Mouse (Mus musculus): ENCODE measurements around the gene Agfg2. TPM values are rescaled to one million over a fixed set of nuclear protein-coding genes. Genes with fewer than 3 reads are reported as not detected.
A peak's percentile ranks its signal among the peaks of the same experiment; 100 is the strongest.
"Not testable (repeated sequence)": the region's sequence is repeated elsewhere in the genome, so short reads cannot be mapped to it uniquely, and the experiment has no call there.

Gene Agfg2
- polyA plus RNA-seq (2012; rRNA removed), result 39.8 and 41.3 TPM in 2 replicates

DNA sequence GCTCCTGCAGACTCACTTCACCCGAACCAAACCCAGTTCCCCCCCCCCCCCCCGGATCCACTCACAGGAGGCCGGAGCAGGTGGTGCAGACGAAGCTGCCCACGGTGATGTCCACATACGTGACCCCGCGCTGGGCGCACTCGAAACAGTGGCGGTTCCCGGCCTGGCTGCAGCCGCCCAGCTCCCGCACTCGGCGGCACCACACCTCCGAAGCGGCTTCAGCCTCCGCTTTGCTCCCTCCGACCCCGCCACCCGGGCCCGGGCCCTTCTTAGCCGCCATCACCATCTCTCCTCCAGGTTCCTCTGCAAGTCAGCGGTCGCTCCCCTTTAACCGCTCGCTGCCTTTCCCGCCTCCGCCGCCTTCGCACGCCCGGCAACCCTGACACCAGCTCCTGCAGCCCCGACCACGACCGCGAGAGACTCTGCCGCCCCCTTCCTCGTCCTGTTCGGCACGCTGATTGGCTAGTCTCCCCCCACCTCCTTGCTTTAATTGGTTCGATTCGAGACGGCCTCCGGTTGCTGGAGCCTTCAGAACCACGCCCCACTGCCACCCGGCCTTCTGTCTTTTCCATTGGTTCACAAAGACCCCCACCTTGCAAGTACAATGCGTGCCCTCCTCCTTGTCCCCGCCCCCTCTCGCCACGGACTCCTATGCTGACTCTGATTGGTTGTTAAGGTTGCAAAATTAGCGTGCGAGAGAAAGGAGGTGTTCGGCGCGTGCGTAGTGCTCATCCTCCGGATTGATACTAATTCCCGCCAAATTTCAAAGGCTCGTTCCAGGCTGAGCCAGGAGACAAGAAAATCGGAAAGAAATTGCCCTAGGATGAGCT lies at the start of gene Agfg2:
TSS of gene Agfg2 (minus strand) at position 433 of the 830 bp plus-strand sequence.
- Histone ChIP-seq H3K4me1 (ENCODE audit: control insufficient read depth, insufficient read depth, low read length) (peaks cover 5% of the 10 kb centered on the region; the same call in 1 of the 2 replicates), H3K27ac (ENCODE audit: insufficient read depth, low read length) (no peak within 1 kb of the TSS), H3K4me3 (replicated peaks; ENCODE audit: insufficient read depth, low read depth, low read length) (peak within 1 kb of the TSS; percentile 69), H3K27me3 (ENCODE audit: control insufficient read depth, insufficient read depth, low read length) (no peaks in the 10 kb centered on the region)
- no peak for TF ChIP-seq CTCF (IDR thresholded peaks at IDR 0.05; ENCODE audit: borderline replicate concordance, insufficient read depth, low read depth, low read length)
- peak; percentile 57; the same call in 1 of the 2 replicates for TF ChIP-seq POLR2A (IDR thresholded peaks at IDR 0.05; ENCODE audit: borderline replicate concordance, insufficient read depth, low read length)
- DNase-seq, result peak; percentile 96 to 100
- under 1% methylated on average over 62 of the region's 62 CpGs for WGBS

DNA sequence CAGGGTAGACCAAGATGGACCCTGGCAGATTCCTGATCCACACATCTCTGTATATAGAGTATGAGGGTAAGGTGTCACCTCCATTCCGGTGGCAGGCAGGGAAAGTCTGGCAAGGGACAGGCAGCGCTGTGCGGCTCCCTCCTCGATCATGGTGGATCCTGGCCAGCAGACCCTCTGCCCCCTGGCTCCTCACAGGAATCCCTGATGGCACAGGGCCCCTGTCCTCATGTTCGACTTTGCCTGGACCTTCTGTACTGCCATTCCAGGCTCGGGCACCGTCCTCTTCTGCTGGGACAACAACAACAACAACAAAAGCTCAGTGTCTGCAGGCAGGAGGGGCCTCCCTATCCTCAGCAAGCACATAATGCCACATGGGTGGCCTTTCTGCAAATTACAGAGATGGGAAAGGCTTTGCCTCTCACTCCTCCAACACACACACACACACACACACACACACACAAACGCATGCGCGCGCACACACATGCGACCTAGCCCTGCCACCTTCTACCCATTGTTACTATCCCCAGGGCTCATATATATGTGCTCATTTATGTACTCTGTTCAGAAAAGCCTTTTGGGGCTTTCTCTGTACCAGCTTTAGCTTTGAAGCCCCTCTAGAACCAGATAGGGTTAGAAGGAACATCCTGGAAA lies 49.2 kb upstream of the Agfg2 start:
- TF ChIP-seq POLR2A (IDR thresholded peaks at IDR 0.05; ENCODE audit: borderline replicate concordance, insufficient read depth, low read length) (no peak), CTCF (IDR thresholded peaks at IDR 0.05; ENCODE audit: borderline replicate concordance, insufficient read depth, low read depth, low read length) (no peak)
- H3K4me3 ChIP-seq (replicated peaks; ENCODE audit: insufficient read depth, low read depth, low read length), result no peak overlapping the region
- H3K27ac ChIP-seq (ENCODE audit: insufficient read depth, low read length), result no peak overlapping the region
- no peaks in the 10 kb centered on the region for H3K27me3 ChIP-seq (ENCODE audit: control insufficient read depth, insufficient read depth, low read length)
- no peak for DNase-seq
- H3K4me1 ChIP-seq (ENCODE audit: control insufficient read depth, insufficient read depth, low read length), result peaks cover 14% of the 10 kb centered on the region
- WGBS, result 44% methylated on average over 12 of the region's 12 CpGs

DNA sequence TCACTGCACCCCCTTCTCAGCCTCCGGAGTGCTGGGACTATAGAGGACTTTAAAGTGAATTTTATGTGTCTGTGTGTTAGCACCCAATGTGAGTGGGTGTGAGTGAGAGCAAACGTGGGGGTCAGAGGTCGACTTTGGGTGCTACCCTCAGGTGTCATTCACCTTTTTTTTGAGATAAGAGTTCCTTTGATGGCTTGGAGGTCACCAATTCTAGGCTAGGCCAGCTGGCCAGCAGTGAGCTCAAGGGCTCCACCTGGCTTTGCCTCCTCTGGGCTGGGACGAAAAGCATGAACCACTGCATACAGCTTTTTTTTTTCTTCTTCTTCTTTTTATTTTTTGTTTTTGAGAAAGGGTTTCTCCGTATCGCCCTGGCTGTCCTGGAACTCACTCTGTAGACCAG lies 42.2 kb upstream of the Agfg2 start:
- DNase-seq, result no peak
- no peak overlapping the region for H3K4me3 ChIP-seq (replicated peaks; ENCODE audit: insufficient read depth, low read depth, low read length)
- 66% methylated on average over 6 of the region's 6 CpGs for WGBS
- TF ChIP-seq POLR2A (IDR thresholded peaks at IDR 0.05; ENCODE audit: borderline replicate concordance, insufficient read depth, low read length) (no peak), CTCF (IDR thresholded peaks at IDR 0.05; ENCODE audit: borderline replicate concordance, insufficient read depth, low read depth, low read length) (no peak)
- no peaks in the 10 kb centered on the region for H3K4me1 ChIP-seq (ENCODE audit: control insufficient read depth, insufficient read depth, low read length)
- no peak overlapping the region for H3K27ac ChIP-seq (ENCODE audit: insufficient read depth, low read length)
- no peaks in the 10 kb centered on the region; the same call in 1 of the 2 replicates for H3K27me3 ChIP-seq (ENCODE audit: control insufficient read depth, insufficient read depth, low read length)

DNA sequence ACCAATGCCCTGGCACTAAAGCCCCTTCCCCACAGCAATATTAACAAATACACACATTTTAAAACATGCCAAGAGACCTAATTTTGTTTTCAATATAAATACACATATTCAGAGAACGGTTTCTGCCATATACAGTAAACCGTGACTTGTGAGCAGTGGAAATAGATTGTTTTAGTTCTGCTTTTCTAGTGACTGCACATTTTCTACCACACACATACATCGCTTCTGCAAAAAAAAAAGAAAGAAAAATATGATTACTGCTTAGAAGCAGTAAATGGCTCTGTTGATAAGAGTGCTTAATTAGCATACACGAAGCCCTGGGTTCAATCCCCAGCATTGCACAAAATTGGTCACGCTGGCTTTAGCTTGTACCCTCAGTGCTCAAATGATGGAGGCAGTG lies 39.3 kb upstream of the Agfg2 start:
- Histone ChIP-seq H3K4me3 (replicated peaks; ENCODE audit: insufficient read depth, low read depth, low read length) (no peak overlapping the region), H3K27me3 (ENCODE audit: control insufficient read depth, insufficient read depth, low read length) (no peaks in the 10 kb centered on the region; the same call in 1 of the 2 replicates), H3K4me1 (ENCODE audit: control insufficient read depth, insufficient read depth, low read length) (no peaks in the 10 kb centered on the region), H3K27ac (ENCODE audit: insufficient read depth, low read length) (no peak overlapping the region)
- TF ChIP-seq CTCF (IDR thresholded peaks at IDR 0.05; ENCODE audit: borderline replicate concordance, insufficient read depth, low read depth, low read length) (no peak), POLR2A (IDR thresholded peaks at IDR 0.05; ENCODE audit: borderline replicate concordance, insufficient read depth, low read length) (no peak)
- DNase-seq, result no peak
- 87% methylated on average over 5 of the region's 5 CpGs for WGBS

DNA sequence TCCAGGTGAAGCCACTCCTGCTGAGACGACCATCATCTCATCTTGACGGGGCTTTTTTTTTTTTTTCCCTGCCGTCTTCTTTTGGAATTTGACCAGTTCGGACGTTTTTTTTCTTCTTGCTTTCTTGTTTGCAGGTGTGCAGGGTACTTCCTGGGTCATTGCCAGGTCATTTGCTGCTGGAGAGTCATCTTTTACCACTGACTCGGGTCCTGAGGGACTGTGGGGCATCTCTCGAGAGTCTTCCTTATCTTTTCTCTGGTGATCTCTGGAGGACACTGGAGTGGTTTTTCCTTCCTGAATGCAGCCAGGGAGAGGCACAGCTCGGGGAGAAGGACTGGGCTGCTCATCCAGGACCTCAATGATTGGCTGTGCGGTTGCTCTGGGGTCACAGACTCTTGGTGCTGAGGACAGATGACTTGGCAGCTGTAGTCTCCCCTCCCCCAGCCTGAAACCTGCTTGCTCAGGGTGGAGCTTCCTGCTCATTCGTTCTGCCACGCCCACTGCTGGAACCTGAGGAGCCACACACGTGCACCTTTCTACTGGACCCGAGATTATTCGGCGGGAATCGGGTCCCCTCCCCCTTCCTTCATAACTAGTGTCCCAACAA lies 36.1 kb upstream of the Agfg2 start:
- not testable (repeated sequence) for H3K27ac ChIP-seq (ENCODE audit: insufficient read depth, low read length); H3K4me1 ChIP-seq (ENCODE audit: control insufficient read depth, insufficient read depth, low read length); DNase-seq; H3K4me3 ChIP-seq (replicated peaks; ENCODE audit: insufficient read depth, low read depth, low read length); H3K27me3 ChIP-seq (ENCODE audit: control insufficient read depth, insufficient read depth, low read length)
- WGBS, result 18% methylated on average over 11 of the region's 16 CpGs

DNA sequence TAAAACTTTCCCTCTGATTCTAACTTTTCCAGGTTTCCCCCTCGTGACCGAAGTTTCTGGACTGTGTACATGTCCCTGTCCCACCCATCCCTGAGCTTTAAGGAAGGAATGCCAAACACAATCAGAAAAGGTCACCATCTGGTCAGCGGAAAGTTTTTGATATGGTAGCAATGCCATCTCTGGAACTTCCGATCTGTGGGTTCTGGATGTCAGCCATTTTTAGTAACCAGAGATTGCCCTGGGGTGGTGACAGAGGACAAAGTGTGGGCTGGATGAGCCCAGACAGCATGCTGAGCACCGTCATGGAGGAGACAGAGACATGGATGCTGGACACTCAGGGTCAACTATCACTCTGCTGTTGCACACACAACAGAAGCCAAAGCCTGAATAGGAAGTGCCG lies 34.6 kb upstream of the Agfg2 start:
- 70% methylated on average over 6 of the region's 6 CpGs for WGBS
- no peak for DNase-seq
- no peak for TF ChIP-seq POLR2A (IDR thresholded peaks at IDR 0.05; ENCODE audit: borderline replicate concordance, insufficient read depth, low read length)
- TF ChIP-seq CTCF (IDR thresholded peaks at IDR 0.05; ENCODE audit: borderline replicate concordance, insufficient read depth, low read depth, low read length), result no peak
- no peaks in the 10 kb centered on the region; the same call in 1 of the 2 replicates for H3K27me3 ChIP-seq (ENCODE audit: control insufficient read depth, insufficient read depth, low read length)
- H3K4me1 ChIP-seq (ENCODE audit: control insufficient read depth, insufficient read depth, low read length), result no peaks in the 10 kb centered on the region
- no peak overlapping the region for H3K27ac ChIP-seq (ENCODE audit: insufficient read depth, low read length)
- no peak overlapping the region for H3K4me3 ChIP-seq (replicated peaks; ENCODE audit: insufficient read depth, low read depth, low read length)

DNA sequence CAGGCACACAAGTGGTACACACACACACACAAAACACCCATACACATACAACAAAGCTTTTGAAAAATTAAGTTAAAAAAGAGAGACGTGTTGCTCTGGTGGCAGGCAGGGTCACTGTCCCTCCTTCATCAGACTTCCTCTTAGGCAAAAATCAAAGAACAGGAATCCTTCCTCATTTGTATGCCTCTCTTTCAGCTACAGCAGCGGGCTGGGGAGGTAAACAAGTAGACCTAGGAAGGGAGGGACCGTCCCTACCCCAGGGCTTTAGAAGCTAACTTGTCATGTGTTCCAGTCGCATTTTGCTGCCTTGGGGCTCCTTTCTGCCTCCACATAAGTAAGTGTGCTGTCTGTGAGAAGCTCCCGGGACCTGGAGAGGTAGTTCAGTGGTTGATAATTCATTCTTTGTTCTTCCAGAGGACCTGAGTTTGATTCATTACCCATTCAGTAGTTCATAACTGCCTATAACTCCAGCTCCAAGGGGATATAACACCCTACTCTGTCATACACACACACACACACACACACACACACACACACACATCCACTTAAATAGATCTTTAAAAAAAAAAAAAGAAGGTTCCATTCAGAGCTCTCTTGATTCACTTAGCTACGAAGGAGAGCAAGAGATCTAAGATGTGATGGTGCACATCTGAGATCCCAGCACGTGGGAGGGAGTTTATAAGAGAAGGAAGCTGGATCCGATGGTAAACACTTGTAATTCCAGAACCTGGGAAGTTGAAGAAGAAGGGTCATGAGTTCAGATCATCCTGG lies 33.7 kb upstream of the Agfg2 start:
- no peaks in the 10 kb centered on the region; the same call in 1 of the 2 replicates for H3K27me3 ChIP-seq (ENCODE audit: control insufficient read depth, insufficient read depth, low read length)
- H3K4me1 ChIP-seq (ENCODE audit: control insufficient read depth, insufficient read depth, low read length), result no peaks in the 10 kb centered on the region
- no peak overlapping the region for H3K4me3 ChIP-seq (replicated peaks; ENCODE audit: insufficient read depth, low read depth, low read length)
- TF ChIP-seq POLR2A (IDR thresholded peaks at IDR 0.05; ENCODE audit: borderline replicate concordance, insufficient read depth, low read length), result no peak
- TF ChIP-seq CTCF (IDR thresholded peaks at IDR 0.05; ENCODE audit: borderline replicate concordance, insufficient read depth, low read depth, low read length), result no peak
- no peak for DNase-seq
- 68% methylated on average over 8 of the region's 8 CpGs for WGBS
- H3K27ac ChIP-seq (ENCODE audit: insufficient read depth, low read length), result no peak overlapping the region

All from cerebellum, adult 2 months (tissue).